ENCODE assay signal across 28 mouse cellular contexts in genomic region chr5:115591506-115591905, GRCm38 (mm10).
"Had no signal": no experiment of that assay in that cellular context is flagged by ENCODE, and none has a peak within 500 bp of the region (broad histone marks: within the 10 kb centered on the region; RNA-seq: fewer than 3 reads in every experiment).

No protein-coding gene starts in this region.

- DNase-seq: heart, adult 2 months; heart, postnatal 10 days; heart, postnatal 14 days; heart, postnatal 36 days; heart, postnatal 4 days; kidney, adult 11 months; kidney, adult 18-20 months; kidney, adult 8-10 months; kidney, postnatal 4 days; layer of hippocampus, adult 9-11 months; layer of hippocampus, postnatal 36 days had no signal

- H3K27me3 ChIP-seq: heart, embryonic 12.5 days; heart, embryonic 13.5 days; heart, embryonic 15.5 days; hindbrain, embryonic 12.5 days; hindbrain, embryonic 13.5 days; hindbrain, embryonic 15.5 days; intestine, embryonic 15.5 days; kidney, embryonic 15.5 days had no signal

- ATAC-seq: hindbrain, embryonic 16.5 days; hindbrain, postnatal 0 days; inflammation-experienced regulatory T-cells, adult 6 months; intestine, embryonic 15.5 days had no signal

- H3K4me2 ChIP-seq: heart, embryonic 11.5 days; heart, embryonic 12.5 days; heart, embryonic 13.5 days; heart, embryonic 15.5 days; hindbrain, embryonic 12.5 days; hindbrain, embryonic 13.5 days; hindbrain, embryonic 14.5 days; hindbrain, embryonic 15.5 days; intestine, embryonic 15.5 days; kidney, embryonic 15.5 days had no signal

- H3K27ac ChIP-seq: heart, adult 2 months; heart, embryonic 10.5 days; heart, embryonic 13.5 days; heart, embryonic 15.5 days; hindbrain, embryonic 10.5 days; hindbrain, embryonic 12.5 days; hindbrain, embryonic 13.5 days; hindbrain, embryonic 14.5 days; hindbrain, embryonic 15.5 days; hindbrain, postnatal 0 days; intestine, embryonic 15.5 days; kidney, embryonic 15.5 days; kidney, postnatal 0 days; layer of hippocampus, adult 2 months had no signal

- H3K4me3 ChIP-seq: heart, adult 2 months; heart, embryonic 10.5 days; heart, embryonic 12.5 days; heart, embryonic 13.5 days; heart, embryonic 15.5 days; hindbrain, embryonic 10.5 days; hindbrain, embryonic 12.5 days; hindbrain, embryonic 13.5 days; hindbrain, embryonic 15.5 days; intestine, embryonic 15.5 days; kidney, embryonic 15.5 days; layer of hippocampus, adult 2 months had no signal

- H3K9me3 ChIP-seq: heart, embryonic 10.5 days; heart, embryonic 12.5 days; heart, embryonic 13.5 days; heart, embryonic 15.5 days; hindbrain, embryonic 10.5 days; hindbrain, embryonic 12.5 days; hindbrain, embryonic 13.5 days; hindbrain, embryonic 15.5 days; intestine, embryonic 15.5 days; kidney, embryonic 15.5 days had no signal

- H3K4me1 ChIP-seq: hindbrain, embryonic 10.5 days; hindbrain, embryonic 12.5 days; hindbrain, embryonic 13.5 days; hindbrain, embryonic 15.5 days; intestine, embryonic 15.5 days; kidney, embryonic 15.5 days had no signal

- H3K9ac ChIP-seq: heart, embryonic 12.5 days; heart, embryonic 13.5 days; heart, embryonic 15.5 days; hindbrain, embryonic 12.5 days; hindbrain, embryonic 13.5 days; hindbrain, embryonic 14.5 days; hindbrain, embryonic 15.5 days; intestine, embryonic 15.5 days; kidney, embryonic 15.5 days had no signal
